Mouse (Mus musculus): ENCODE results near the gene Idh1. TPM values are rescaled to one million over a fixed set of nuclear protein-coding genes. Genes with fewer than 3 reads are reported as not detected.

The Idh1 gene
- polyA plus RNA-seq, 1 experiment, result 3.3 TPM

DNA sequence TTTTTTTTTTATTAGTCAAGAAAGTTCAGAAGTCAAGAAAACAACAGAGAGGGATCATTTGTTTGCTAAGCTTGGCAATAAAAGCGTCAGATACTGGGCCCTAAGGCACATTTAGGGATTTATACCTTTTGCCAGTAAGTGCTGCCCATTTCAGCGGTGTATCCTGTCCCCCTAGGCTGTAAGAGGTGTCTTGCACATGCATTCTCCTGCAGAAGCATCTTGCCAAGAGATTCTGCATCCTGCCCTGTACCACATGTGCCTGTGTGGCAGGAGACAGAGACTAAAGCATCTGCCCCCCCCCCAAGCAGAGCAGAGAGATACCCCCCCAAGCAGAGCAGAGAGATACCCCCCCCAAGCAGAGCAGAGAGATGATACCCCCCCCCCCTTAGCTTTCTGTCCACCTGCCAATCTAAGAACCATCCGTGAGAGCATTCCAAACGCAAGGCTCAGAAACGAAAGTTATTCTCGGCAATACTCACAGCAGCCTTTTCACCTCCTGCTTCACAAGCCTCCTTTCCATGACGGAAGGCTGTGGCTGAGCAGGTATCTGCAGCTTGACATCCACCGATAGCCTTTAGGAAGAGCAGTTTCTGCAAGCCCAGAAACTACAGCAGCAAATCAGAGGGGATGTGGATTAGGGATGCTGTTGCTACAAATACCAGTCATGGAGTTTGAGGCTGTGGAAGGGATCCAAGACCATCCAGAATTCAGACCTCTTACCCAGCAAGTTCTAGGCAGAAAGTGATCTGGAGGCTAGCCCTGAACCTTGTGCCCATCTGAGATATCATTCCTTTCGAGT, 63.5 kb downstream of the Idh1 start, which contains the start of gene D630023F18Rik:
D630023F18Rik (minus strand) TSS at position 641 of the 799 bp plus-strand sequence.
- H3K4me3 ChIP-seq (replicated peaks), result peak within 1 kb of the TSS; percentile 88
- H3K9me3 ChIP-seq, result no peaks in the 10 kb centered on the region
- H3K27me3 ChIP-seq (replicated peaks), result no peaks in the 10 kb centered on the region
- peaks cover 12% of the 10 kb centered on the region for H3K4me1 ChIP-seq
- TF ChIP-seq GATA1 (IDR thresholded peaks at IDR 0.05; ENCODE audit: borderline replicate concordance, low read length) (no peak), FLI1 (IDR thresholded peaks at IDR 0.05; ENCODE audit: low read length) (no peak)
- H3K36me3 ChIP-seq (replicated peaks; ENCODE audit: low read length), result no peaks in the 10 kb centered on the region

DNA sequence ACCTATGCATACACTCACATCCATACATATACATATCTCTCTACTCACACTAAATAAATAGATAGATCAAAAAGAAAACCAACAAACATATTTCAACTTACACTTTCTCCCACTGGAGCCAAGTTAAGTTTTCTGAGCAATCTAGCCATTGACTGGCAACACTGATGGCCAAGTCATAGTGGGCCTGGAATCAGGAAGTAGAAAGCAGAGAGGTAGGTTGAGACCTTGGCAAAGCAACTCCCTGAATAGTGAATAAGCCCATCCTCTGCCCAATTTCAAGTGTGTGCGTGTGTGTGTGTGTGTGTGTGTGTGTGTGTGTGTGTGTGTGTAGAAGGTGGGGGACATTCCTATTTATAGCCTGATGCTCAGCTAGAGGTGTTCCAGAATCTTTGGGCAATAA, 66.9 kb downstream of the Idh1 start, which contains the start of gene Gm28845:
Gm28845 (minus strand) TSS at position 121 of the 400 bp plus-strand sequence.
- Histone ChIP-seq H3K36me3 (replicated peaks; ENCODE audit: low read length) (no peaks in the 10 kb centered on the region), H3K4me3 (replicated peaks) (no peak within 1 kb of the TSS), H3K9me3 (no peaks in the 10 kb centered on the region), H3K27me3 (replicated peaks) (no peaks in the 10 kb centered on the region), H3K4me1 (peaks cover 12% of the 10 kb centered on the region)
- TF ChIP-seq FLI1 (IDR thresholded peaks at IDR 0.05; ENCODE audit: low read length) (no peak), GATA1 (IDR thresholded peaks at IDR 0.05; ENCODE audit: borderline replicate concordance, low read length) (no peak)

DNA sequence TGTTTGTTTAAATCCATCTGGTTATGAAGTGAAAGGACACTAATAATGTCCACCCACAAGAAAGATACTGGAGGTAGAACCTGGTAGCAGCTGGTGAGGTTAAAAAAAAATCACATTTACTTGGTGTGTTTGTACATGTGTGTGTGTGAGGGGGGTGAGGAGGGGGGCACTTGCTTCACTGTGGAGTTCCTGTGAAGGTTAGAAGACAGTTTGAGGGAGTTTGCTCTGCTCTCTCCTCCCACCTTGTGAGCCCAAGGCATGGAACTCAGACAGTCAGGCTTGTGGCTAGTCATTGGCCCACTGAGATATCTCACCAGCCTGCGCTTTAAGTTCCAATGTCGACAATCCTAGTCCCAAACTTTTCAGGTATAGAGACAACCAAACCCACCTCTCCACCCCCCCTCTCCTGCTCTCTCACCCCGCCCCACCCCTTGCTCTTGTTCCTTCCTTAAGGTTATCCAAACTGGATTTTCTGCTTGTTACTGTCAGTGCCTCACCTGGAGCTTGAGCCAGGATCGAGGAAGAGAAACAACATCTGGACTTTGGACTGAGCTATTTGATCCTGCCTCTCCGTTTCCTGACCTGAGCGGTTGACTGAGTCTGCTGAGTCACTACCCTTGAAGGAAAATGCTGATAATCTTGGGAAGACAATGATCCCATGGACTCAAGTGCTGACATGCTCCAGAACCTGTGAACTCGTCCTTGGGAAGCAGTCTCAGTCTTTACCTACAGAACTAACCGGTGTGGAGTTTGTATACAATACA, 68.0 kb downstream of the Idh1 start:
- H3K27me3 ChIP-seq (replicated peaks), result no peaks in the 10 kb centered on the region
- TF ChIP-seq GATA1 (IDR thresholded peaks at IDR 0.05; ENCODE audit: borderline replicate concordance, low read length) (no peak), FLI1 (IDR thresholded peaks at IDR 0.05; ENCODE audit: low read length) (no peak)
- H3K4me1 ChIP-seq, result peaks cover 17% of the 10 kb centered on the region
- no peaks in the 10 kb centered on the region for H3K9me3 ChIP-seq
- no peaks in the 10 kb centered on the region for H3K36me3 ChIP-seq (replicated peaks; ENCODE audit: low read length)
- H3K4me3 ChIP-seq (replicated peaks), result no peak overlapping the region

DNA sequence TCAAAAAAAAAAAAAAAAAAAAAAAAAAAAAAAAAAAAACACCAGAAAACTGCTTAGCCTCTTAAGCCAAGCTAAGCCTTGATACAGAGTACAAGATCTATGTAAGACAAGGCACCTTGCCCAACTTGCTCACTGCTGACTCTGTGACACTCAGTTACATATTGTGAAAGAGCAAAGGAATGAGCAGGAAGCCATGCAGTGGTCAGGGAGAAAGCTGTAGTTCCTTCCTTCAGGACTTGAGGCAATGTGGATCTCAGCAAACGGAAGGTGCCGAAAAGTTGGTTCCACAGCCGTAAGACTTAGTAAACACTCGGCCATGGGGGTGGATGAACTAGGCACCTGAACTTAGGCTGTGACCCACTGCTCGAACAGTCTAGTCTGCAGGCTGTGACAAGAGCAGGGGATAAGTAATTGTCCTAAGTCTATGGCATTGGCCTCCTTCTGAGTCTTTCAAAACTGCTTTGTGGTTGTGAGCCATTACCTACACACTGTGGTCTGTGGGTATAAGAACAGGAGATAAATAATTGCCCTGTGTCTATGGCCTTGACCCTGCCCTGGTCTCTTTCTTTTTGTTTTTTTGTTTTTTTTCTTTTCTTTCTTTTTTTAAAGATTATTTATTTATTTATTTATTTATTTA, 72.6 kb downstream of the Idh1 start:
- TF ChIP-seq FLI1 (IDR thresholded peaks at IDR 0.05; ENCODE audit: low read length) (no peak), GATA1 (IDR thresholded peaks at IDR 0.05; ENCODE audit: borderline replicate concordance, low read length) (no peak)
- Histone ChIP-seq H3K4me1 (peaks cover 33% of the 10 kb centered on the region), H3K36me3 (replicated peaks; ENCODE audit: low read length) (no peaks in the 10 kb centered on the region), H3K4me3 (replicated peaks) (no peak overlapping the region), H3K9me3 (no peaks in the 10 kb centered on the region), H3K27me3 (replicated peaks) (peaks cover 3% of the 10 kb centered on the region)

DNA sequence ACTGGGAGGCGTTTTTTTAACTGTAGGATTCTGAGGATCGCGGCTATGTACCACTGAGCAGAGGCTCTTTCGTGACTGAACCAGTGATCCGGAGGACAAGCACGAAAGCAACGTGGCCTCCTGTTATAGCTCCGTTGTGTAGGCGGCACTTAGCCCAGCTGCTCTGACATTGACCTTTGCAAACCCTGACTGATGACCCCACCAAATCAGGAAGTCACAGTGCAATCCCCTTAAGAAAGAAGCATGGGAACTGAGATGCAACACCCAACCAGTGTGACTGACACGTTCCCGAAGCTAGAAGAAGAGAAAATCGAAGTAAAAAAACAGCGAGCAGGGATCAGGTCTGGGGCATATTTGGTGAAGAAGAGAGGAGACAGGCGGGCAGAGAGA, 73.5 kb downstream of the Idh1 start:
- H3K4me3 ChIP-seq (replicated peaks), result peak overlapping the region; percentile 78
- H3K27me3 ChIP-seq (replicated peaks), result peaks cover 3% of the 10 kb centered on the region
- no peaks in the 10 kb centered on the region for H3K9me3 ChIP-seq
- TF ChIP-seq FLI1 (IDR thresholded peaks at IDR 0.05; ENCODE audit: low read length) (no peak), GATA1 (IDR thresholded peaks at IDR 0.05; ENCODE audit: borderline replicate concordance, low read length) (no peak)
- peaks cover 32% of the 10 kb centered on the region for H3K4me1 ChIP-seq
- no peaks in the 10 kb centered on the region for H3K36me3 ChIP-seq (replicated peaks; ENCODE audit: low read length)

DNA sequence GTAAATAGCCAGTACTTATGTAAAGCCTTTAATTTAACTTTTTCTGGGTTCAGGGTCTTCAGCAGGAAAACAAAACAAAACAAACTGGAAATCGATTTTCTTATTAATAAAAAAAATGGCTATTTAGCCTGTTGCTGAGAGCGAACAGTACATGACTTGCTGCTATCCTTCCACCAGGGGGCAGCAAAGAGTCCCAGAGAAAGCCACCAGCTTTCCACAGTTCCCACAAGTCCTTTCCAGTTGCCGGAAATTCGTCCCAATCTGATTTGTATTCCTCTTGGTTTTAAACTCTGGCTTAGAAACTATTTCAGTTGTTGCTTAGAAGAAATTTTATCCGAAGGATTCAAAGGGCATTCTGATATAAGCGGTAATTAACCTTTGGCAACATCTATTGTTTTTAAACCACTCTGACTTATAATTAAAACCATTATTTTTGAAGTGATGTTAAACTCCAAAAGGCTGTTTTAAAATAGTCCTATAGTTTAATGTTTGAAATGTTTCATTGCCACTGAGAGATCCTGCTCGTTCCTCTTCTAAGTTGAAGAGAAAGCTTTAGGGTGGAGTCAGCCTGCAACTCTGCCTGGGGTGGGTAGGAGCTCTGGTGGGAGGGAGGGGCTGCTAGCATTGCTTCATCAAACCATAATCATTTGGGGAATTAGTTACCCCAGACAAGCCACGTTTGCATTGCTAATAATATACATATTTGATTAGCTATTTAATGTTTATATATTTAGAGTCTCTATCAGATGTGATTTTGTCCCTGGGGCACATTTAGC, 74.1 kb downstream of the Idh1 start:
- Histone ChIP-seq H3K4me1 (peaks cover 34% of the 10 kb centered on the region), H3K36me3 (replicated peaks; ENCODE audit: low read length) (no peaks in the 10 kb centered on the region), H3K4me3 (replicated peaks) (no peak overlapping the region), H3K9me3 (no peaks in the 10 kb centered on the region), H3K27me3 (replicated peaks) (peaks cover 3% of the 10 kb centered on the region)
- TF ChIP-seq GATA1 (IDR thresholded peaks at IDR 0.05; ENCODE audit: borderline replicate concordance, low read length), result no peak
- no peak for TF ChIP-seq FLI1 (IDR thresholded peaks at IDR 0.05; ENCODE audit: low read length)

DNA sequence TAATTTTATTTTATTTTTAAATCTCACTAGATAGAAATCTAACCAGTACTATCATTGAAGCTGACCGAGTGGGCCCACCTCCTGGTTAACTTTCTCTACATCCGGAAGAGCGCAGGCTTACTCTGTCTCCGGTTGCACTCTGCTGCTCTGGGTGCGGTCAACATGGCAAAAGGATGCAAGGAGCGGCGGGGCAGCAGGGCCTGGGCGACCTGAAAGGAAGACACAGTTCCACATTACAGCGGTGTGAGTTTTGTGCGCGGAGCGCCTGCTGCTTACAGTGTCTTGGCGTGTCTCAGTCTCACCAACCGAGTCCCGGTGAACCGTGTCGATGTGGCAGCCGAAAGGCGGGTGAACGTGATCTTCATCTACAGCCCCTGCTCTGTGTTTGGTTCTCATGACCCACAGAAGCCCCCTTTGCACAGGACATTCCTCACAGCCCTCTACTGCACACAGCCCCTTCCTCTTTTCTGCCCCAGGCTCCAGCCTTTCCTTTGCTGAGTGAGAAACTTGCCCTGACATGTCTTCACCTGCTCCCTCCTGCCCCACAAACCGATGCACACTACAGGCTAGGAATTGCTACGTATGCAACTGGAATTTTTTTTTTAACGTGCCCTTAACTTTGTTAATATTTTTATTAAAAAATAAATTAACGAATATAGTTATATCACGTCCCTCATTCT, 76.4 kb downstream of the Idh1 start:
- Histone ChIP-seq H3K9me3 (no peaks in the 10 kb centered on the region), H3K4me3 (replicated peaks) (peak overlapping the region; percentile 8), H3K36me3 (replicated peaks; ENCODE audit: low read length) (no peaks in the 10 kb centered on the region), H3K27me3 (replicated peaks) (peaks cover 3% of the 10 kb centered on the region), H3K4me1 (peaks cover 34% of the 10 kb centered on the region)
- no peak for TF ChIP-seq GATA1 (IDR thresholded peaks at IDR 0.05; ENCODE audit: borderline replicate concordance, low read length)
- no peak for TF ChIP-seq FLI1 (IDR thresholded peaks at IDR 0.05; ENCODE audit: low read length)

DNA sequence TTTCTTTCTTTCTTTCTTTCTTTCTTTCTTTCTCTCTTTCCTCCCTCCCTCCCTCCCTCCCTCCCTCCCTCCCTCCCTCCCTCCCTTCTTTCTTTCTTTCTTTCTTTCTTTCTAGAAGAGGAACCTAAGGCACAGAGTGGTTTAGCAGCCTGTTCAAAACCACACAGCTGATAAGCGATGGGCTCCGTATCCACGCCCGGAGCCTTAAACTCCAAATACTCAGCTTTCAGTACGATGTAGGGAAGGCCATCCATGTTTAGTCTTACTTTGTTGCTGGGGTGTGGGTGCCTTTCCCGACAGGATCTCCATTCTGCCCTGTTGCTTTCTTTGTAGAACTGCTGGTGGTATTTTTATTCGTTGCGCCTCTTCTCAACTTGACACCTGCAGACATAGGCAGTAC, 77.1 kb downstream of the Idh1 start:
- Histone ChIP-seq H3K27me3 (replicated peaks) (peaks cover 5% of the 10 kb centered on the region), H3K36me3 (replicated peaks; ENCODE audit: low read length) (no peaks in the 10 kb centered on the region), H3K4me3 (replicated peaks) (no peak overlapping the region), H3K4me1 (peaks cover 34% of the 10 kb centered on the region), H3K9me3 (no peaks in the 10 kb centered on the region)
- TF ChIP-seq GATA1 (IDR thresholded peaks at IDR 0.05; ENCODE audit: borderline replicate concordance, low read length) (no peak), FLI1 (IDR thresholded peaks at IDR 0.05; ENCODE audit: low read length) (no peak)

Other genes starting within 250 kb of the Idh1 start
- gene Plekhm3, start 229.7 kb downstream of the Idh1 start, polyA plus RNA-seq (2012; ENCODE audit: insufficient read depth, low replicate concordance), result 0.89 TPM in 1 of 2 replicates, not detected in the other
- not detected in 2 replicates for gene Akr1cl, start 153.7 kb downstream of the Idh1 start, polyA plus RNA-seq (2012; ENCODE audit: insufficient read depth, low replicate concordance)
- gene Cryge, start 135.4 kb downstream of the Idh1 start, polyA plus RNA-seq (2012; ENCODE audit: insufficient read depth, low replicate concordance), result not detected in 2 replicates
- gene Crygd, start 123.0 kb downstream of the Idh1 start, polyA plus RNA-seq (2012; ENCODE audit: insufficient read depth, low replicate concordance), result not detected in 2 replicates
- gene Crygc, start 112.8 kb downstream of the Idh1 start, polyA plus RNA-seq (2012; ENCODE audit: insufficient read depth, low replicate concordance), result not detected in 2 replicates
- gene Crygb, start 104.2 kb downstream of the Idh1 start, polyA plus RNA-seq (2012; ENCODE audit: insufficient read depth, low replicate concordance), result not detected in 2 replicates
- gene Cryga, start 83.1 kb downstream of the Idh1 start, polyA plus RNA-seq (2012; ENCODE audit: insufficient read depth, low replicate concordance), result not detected in 2 replicates
- gene Gm28845, start 66.9 kb downstream of the Idh1 start, polyA plus RNA-seq (2012; ENCODE audit: insufficient read depth, low replicate concordance), result not detected in 2 replicates
- not detected in 2 replicates for gene D630023F18Rik, start 63.3 kb downstream of the Idh1 start, polyA plus RNA-seq (2012; ENCODE audit: insufficient read depth, low replicate concordance)
- 1.6 and 2.6 TPM in 2 replicates for gene Pikfyve, start 183 bp upstream of the Idh1 start, polyA plus RNA-seq (2012; ENCODE audit: insufficient read depth, low replicate concordance)
- gene Pth2r, start 95.6 kb upstream of the Idh1 start, polyA plus RNA-seq (2012; ENCODE audit: insufficient read depth, low replicate concordance), result not detected in 2 replicates